Mouse (Mus musculus): ENCODE results near the gene Bnip2. TPM values are rescaled to one million over a fixed set of nuclear protein-coding genes. Genes with fewer than 3 reads are reported as not detected.
"Not testable (repeated sequence)": the region's sequence is repeated elsewhere in the genome, so short reads cannot be mapped to it uniquely, and the experiment has no call there.

Bnip2 gene
- total RNA-seq, 2 experiments from 2014 or later = 34.6 to 42.7 TPM

- no peak for DNase-seq (ENCODE audit: low spot score in 2 of 2)
- intact Hi-C loops (cut with DNase I) = no loop called here
Observed at GRCm38 (mm10) chr9:70007506-70008248, 18.4 kb downstream of the Bnip2 start.

GRCm38 (mm10) chr9:70009754-70010304, 20.6 kb downstream of the Bnip2 start:
- intact Hi-C loops (cut with DNase I) = loop anchor here (5.0 to 10.0 kb wide), 2 partner anchors 385 to 492 kb away; partner anchors contain the start of gene Rnf111
- no peak for DNase-seq (ENCODE audit: low spot score in 2 of 2)

GRCm38 (mm10) chr9:70010781-70011473, 21.7 kb downstream of the Bnip2 start:
- intact Hi-C loops (cut with DNase I) = loop anchor here (5.0 to 10.0 kb wide), 2 partner anchors 384 to 491 kb away; partner anchors contain the start of gene Rnf111
- DNase-seq (ENCODE audit: low spot score in 2 of 2) = no peak

- intact Hi-C loops (cut with DNase I) = loop anchor here (2.0 to 10.0 kb wide), 3 partner anchors 23 to 491 kb away; partner anchors contain the start of genes Bnip2 and Rnf111
- DNase-seq (ENCODE audit: low spot score in 2 of 2) = no peak
Observed at GRCm38 (mm10) chr9:70011537-70012407, 22.5 kb downstream of the Bnip2 start.

- DNase-seq (ENCODE audit: low spot score in 2 of 2) = peak; percentile 91 to 93
- intact Hi-C loops (cut with DNase I) = loop anchor here (2.0 to 10.0 kb wide), 3 partner anchors 24 to 490 kb away; partner anchors contain the start of genes Bnip2 and Rnf111
Observed at GRCm38 (mm10) chr9:70012408-70012901, 23.2 kb downstream of the Bnip2 start, which contains the start of gene Gtf2a2. TSS of gene Gtf2a2 (plus strand) at chr9:70012550.

GRCm38 (mm10) chr9:70015632-70016031, 26.4 kb downstream of the Bnip2 start:
- intact Hi-C loops (cut with DNase I) = loop anchor here (10.0 kb wide), 1 partner anchor 379 kb away; no protein-coding TSS in a partner anchor
- no peak for DNase-seq (ENCODE audit: low spot score in 2 of 2)

GRCm38 (mm10) chr9:70018879-70019278, 29.6 kb downstream of the Bnip2 start:
- DNase-seq (ENCODE audit: low spot score in 2 of 2) = no peak
- intact Hi-C loops (cut with DNase I) = loop anchor here (10.0 kb wide), 1 partner anchor 376 kb away; no protein-coding TSS in a partner anchor

GRCm38 (mm10) chr9:70021610-70022009, 32.3 kb downstream of the Bnip2 start:
- intact Hi-C loops (cut with DNase I) = no loop called here

GRCm38 (mm10) chr9:70022083-70022482, 32.8 kb downstream of the Bnip2 start:
- DNase-seq (ENCODE audit: low spot score in 2 of 2) = no peak
- intact Hi-C loops (cut with DNase I) = no loop called here

More at GRCm38 (mm10) chr9:70021610-70022009, 32.3 kb downstream of the Bnip2 start:
- DNase-seq (ENCODE audit: low spot score in 2 of 2) = no peak

GRCm38 (mm10) chr9:70023615-70024014, 34.3 kb downstream of the Bnip2 start:
- intact Hi-C loops (cut with DNase I) = loop anchor here (1.0 kb wide), 1 partner anchor 52 kb away; no protein-coding TSS in a partner anchor
- DNase-seq (ENCODE audit: low spot score in 2 of 2) = not testable (repeated sequence)

- DNase-seq (ENCODE audit: low spot score in 2 of 2) = no peak
- intact Hi-C loops (cut with DNase I) = loop anchor here (1.0 kb wide), 1 partner anchor 51 kb away; no protein-coding TSS in a partner anchor
Observed at GRCm38 (mm10) chr9:70024648-70025047, 35.4 kb downstream of the Bnip2 start.

- no peak for DNase-seq (ENCODE audit: low spot score in 2 of 2)
- intact Hi-C loops (cut with DNase I) = no loop called here
Observed at GRCm38 (mm10) chr9:70025365-70026012, 36.2 kb downstream of the Bnip2 start.

- no peak for DNase-seq (ENCODE audit: low spot score in 2 of 2)
- intact Hi-C loops (cut with DNase I) = no loop called here
Observed at GRCm38 (mm10) chr9:70032167-70032566, 42.9 kb downstream of the Bnip2 start.

GRCm38 (mm10) chr9:70033056-70033455, 43.8 kb downstream of the Bnip2 start:
- DNase-seq (ENCODE audit: low spot score in 2 of 2) = no peak
- intact Hi-C loops (cut with DNase I) = no loop called here

- DNase-seq (ENCODE audit: low spot score in 2 of 2) = no peak
- intact Hi-C loops (cut with DNase I) = no loop called here
Observed at GRCm38 (mm10) chr9:70034702-70035101, 45.4 kb downstream of the Bnip2 start.

GRCm38 (mm10) chr9:70036646-70037045, 47.4 kb downstream of the Bnip2 start:
- intact Hi-C loops (cut with DNase I) = no loop called here
- no peak for DNase-seq (ENCODE audit: low spot score in 2 of 2)

GRCm38 (mm10) chr9:70037988-70038387, 48.7 kb downstream of the Bnip2 start, which contains the start of gene Gcnt3:
TSS of gene Gcnt3 (minus strand) at chr9:70038088.
- intact Hi-C loops (cut with DNase I) = no loop called here
- no peak for DNase-seq (ENCODE audit: low spot score in 2 of 2)
